Mouse (Mus musculus): ENCODE results near the gene Rgs14.
A peak's percentile ranks its signal among the peaks of the same experiment; 100 is the strongest.

The Rgs14 gene

DNA sequence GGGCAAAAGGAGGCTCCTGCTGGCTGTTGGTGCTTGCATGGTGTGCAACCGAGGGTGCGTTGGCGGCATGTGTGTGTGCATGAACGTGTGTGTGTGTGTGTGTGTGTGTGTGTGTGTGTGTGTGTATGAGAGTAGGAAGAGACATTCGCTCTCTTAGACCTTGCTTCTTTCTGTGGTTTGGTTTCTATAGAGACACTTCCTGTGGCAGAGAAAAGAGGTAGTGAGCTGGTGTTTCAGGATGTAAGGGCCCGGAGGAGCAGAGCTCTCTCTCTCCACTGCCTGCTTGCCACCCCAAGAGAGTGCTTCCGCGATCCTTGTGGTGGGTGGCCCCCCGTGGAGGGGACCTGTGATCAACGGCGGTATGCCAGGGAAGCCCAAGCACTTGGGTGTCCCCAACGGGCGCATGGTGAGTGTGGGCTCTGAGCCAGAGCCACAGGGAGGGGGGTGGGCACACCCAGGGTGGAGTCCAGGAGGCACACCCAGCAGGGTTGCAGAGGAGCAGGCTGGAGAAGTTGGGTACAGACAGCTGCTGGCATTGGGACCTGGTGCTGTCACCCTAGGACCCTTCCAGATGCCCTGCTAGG is at the start of gene Rgs14:
Gene Rgs14 (plus strand): TSS at position 202 of the 584 bp plus-strand sequence.
- DNase-seq, result peak; percentile 32

DNA sequence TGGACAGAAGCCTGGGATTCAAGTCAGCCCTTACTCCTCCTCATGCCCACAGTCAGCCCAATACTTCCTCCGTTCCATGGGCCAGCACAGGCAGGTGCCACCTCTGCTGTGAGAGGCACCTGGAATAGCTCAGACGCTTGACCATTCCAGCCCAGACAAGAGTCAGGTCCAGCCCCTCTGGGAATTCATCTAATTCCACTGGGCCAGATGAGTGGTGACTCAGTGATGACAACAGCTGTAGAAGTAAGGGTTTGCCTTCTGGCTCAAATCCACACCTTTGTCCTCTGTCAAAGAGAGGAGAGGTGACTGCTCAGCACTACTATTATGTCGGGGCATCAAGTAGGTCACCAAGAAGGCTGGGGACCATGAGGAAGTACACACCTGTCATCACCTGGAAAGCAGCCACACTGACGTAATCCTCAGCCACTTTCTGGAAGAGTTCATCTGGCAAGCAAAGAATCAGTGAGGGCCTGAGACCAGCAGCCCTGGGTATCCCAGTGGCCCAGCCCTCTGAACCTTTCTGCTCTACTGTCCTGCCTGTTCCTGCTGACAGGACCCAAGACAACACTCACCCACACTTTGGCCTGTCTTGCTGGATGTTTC is 49.5 kb upstream of the Rgs14 start, which contains the start of gene Prelid1:
Gene Prelid1 (plus strand): TSS at position 570 of the 603 bp plus-strand sequence.
- DNase-seq, result no peak

DNA sequence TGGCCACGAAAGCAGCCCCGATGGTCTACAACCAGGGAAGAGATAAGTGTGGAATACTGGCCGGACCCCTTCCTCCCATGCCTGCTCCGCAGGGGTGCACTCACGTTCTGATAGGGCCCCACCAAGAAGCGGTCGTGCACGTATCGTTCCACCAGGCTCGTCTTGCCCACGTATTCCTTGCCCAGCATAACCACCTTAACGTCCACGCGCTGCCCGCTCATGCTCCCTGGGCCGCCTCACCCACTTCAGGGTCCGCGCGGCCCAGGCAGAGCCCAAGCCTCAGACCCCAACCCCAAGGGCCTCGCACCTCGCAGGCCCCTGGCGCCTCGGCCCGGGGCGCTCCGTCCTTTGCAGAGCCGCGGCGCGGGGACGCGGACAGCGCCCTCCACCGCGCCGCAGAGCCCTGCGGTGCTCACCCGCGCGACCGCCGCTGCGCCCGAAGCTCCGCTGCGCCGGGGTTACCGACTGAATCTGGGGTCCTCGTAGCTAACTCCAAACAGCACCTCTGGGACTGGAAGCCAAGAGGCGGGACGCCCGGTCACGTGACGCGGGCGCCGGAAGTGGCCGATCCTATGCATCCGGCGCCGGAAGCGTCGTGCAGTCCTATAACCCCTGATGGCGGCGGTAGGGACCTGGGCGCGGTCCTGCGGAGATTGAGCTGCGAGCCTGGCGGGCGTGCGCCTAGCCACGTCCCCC is 48.0 kb upstream of the Rgs14 start, which contains the start of gene Rab24:
Gene Rab24 (minus strand): TSS at position 513 of the 696 bp plus-strand sequence.
- DNase-seq, result peak; percentile 87

DNA sequence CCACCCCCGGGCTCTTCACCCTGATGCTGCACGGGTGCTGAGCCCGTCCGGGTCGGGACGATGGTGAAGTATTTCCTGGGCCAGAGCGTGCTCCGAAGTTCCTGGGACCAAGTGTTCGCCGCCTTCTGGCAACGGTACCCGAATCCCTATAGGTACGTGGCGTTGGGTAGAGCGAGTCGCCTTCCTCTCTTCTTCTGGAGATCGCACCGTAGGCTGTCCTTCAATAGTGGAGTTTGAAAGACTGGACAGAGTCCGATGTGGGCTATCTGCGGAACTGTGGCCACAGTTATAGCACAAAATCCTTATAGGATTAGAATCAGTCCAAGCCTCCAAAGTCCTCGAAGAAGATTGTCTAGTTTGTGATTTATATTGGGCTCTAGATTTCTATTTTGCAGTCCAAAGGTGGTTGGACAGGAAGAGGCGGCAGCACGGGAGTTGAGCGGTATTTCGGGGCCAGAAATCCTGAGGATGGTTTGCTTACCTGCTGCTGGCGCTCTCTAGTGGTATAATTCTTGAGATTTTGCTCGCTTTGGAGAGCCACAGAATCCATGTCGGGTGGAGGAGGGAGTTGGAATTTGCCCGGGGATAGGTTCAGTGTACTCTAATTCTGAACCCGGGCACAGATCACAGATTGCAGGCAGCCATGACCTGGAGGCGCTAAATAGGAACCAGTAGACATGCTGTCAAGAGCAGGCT is 47.3 kb upstream of the Rgs14 start:
- peak; percentile 26 for DNase-seq

DNA sequence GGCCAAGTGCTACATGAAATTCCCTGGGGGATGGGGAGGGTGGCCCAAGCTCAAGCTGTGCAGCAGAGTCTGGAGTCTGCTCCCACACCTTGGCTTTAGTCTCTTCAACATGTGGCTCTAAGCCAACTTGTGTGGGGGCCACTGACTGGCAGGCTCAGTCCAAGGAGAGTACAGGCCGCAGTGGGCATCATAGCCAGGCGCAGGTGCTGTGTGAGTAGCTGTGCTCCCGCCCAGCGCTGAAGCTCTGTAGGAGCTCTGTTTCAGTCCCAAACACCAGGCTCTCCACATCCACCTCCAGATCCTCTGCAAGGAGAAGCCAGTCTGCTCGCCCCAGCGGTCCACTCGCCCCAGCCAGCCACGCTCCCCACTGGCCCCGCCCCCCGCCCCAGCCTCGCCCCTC is 43.9 kb upstream of the Rgs14 start:
- DNase-seq, result no peak

DNA sequence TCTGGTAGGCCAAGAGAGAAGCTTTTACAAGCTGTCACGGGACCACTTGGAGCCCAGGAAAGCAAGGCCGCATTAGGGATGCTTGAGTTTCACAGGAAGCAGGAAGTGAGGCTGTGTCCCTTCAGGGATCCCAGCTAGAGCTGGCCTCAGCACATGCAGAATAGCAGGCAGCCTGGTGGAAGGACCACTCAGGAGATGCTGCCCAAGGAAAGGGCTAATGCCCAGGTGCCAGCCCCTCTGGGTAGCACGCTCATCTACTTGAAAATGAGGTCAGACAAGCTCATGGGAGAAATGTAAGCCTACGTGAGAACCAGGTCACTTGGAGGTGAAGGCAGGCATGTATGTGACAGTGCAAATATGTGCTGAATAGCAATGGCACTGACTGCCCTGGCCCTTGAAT is 42.4 kb upstream of the Rgs14 start:
- DNase-seq, result no peak

DNA sequence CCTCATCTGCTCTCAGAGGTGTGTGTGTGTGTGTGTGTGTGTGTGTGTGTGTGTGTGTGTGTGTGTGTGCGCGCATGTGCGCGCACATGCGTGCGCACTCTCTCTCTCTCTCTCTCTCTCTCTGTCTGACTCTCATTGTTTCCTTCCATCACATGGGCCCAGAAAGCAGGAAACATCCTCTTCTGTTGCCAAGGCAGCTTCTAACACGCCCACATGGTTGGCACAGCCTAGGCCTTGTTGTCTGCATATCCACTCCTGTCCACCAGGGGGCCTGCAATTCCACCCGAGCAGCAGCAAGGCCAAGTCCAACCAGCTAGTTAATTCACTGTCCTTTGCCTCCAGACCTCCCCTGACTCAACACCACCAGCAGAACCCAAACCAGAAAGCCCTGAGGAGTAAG is 41.9 kb upstream of the Rgs14 start:
- peak; percentile 86 for DNase-seq

DNA sequence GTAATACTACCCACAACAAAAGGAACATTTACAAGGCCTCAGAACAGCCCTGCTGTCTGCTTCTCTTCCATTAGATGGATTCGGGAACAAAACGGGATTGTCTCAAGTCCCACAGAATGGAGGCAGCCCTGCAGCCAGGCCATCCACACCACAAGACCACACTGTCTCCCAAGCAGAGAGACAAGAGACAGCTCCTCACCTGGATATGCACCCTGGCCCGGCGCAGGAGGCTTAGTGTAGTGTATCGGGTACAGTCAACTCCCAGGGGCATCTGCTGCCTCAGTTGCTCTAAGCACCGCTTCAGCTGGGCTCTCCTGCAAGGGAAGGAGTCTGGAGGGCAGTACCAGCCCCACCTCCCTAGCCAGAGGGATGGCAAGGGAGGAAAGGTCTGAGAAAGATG is 41.4 kb upstream of the Rgs14 start:
- DNase-seq, result no peak

DNA sequence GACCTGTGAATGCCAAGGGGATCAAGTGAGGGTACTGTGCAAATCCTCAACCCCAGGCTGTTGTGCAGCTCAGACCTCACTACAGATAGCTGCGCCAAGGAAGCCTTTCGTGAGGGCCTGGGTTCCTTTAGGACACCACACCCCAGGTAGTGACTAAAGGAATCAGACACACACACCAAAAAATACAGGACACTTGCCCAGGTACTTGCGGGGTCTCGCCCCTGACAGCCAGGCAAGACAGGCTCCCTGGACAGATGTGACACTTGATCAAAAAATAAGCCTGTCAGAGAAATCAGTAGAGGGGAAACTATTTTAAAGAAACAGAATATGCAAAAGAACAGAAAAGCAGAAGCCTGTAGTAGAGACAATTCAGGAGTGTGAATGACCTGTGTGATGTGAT is 40.9 kb upstream of the Rgs14 start:
- DNase-seq, result no peak

DNA sequence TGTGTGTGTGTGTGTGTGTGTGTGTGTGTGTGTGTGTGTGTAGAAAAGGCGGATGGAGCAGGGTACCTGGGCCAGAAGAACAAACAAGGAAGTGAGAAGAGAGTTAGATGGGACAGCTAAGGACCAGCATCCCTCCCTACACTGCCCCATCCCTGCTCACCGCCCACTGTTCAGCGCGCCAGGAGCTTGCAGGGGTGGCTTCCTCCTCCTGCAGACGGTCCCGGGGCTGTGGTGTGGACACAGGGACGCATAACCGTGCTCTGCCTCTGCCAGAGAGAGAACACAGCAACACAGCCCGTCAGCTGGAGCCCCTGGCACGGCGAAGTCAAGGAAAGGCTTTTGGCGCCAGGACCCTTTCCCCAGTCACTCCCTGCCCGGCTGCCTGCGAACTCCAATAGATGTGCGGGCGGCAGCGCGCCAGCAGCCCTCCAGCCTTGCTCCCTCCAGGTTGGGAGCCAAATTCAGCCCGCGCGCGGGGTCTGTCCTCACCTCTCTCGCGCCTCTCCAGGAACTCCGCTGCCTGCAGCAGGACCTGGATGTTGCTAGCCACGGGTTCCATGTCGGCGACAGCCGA is 40.3 kb upstream of the Rgs14 start:
- DNase-seq, result no peak

DNA sequence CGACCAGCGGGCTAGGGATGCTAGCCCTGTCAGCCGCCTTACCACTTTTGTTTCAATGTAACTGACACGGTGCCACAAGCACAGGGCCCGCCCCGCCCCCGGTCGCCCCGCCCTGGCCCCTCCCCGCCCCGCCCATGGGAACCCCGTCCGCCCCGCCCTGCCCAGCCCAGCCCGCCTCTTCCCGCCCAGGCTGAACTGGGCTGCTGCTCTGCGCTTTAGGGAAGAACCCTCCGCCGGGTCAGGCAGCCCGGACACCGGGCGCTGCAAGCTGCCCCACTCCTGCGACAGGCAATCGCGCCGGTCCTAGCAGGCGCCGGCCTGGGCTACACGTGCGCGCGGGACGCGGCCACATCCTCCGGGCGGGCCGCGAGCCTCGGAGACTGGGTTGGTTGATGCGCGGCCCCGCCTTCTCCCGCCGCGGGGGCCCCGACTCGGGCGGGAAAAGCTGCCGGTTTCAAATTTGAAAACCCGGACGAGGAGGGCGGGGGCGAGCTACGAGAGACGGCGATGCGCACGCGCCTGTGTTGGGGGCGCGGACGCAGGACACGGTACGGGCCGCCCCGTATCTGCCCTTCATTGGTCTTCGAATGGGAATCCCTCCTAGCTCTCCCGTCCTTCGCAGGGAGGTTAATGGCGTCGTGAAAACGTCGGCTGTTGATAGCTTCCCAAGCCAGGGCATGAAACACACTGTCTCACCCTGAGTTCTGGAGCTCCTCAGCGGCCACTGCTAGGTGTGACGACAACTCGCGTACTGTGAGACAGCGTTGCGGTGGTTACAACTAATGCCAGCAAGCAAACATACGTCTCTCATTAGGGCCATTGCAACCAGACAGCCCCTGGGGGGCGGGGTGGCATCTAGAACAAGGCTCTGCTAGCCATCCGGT is 39.6 kb upstream of the Rgs14 start, which contains the start of gene Mxd3:
Gene Mxd3 (minus strand): TSS at position 141 of the 884 bp plus-strand sequence.
- peak; percentile 78 for DNase-seq

DNA sequence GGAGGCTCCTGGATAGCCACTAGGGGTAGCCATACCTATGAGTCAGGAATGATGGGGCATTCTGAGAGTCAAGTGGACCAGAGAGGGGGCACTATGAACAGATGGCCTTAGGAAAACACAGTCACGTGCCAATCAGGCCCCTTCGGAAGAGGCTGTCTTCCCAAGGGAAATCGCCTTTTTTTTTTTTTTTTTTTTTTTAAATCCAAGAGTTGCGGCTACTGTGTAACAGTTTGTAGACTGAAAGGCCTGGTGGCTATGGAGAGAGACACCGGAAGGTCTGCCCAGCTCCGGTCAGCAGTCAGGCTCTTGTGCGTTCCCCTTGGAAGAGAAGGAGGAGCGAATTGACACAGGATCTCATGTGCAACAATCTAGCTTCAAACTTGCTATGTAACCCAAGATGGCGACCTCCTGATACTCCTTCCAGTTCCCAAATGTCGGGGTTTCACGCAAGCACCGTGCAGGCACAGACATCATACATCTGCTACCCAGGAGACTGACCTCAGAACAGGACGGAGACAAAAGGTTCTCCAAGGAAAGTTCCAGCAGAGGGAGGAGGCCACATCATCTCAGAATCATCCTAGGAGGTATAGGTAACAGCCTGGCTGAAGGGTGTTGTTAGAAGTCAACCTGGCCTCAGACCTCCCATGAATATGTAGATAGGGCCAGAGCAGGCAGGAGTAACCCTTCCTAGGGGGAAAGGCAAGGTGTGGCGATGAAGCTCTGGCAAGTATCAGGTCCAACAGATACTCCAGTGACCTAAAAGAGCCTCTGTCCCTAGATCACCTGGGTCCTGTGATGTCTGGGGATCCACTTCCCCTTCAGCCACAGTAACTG is 38.7 kb upstream of the Rgs14 start:
- no peak for DNase-seq

DNA sequence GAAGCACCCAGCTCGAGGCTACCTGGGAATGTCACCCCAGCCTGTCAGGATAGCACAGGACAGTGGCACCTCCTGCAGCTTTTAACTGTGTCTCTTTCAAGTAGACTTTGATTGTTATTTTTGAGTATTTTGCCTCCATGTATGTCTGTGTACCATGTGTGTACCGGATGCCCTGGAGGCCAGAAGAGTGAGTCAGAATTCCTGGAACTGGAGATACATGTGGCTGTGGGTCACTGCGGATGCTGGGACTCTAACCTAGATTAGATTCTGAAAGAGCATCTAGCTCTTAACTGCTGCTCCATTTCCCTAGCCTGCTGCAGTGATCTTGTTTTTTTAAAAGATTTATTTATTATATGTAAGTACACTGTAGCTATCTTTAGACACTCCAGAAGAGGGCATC is 37.2 kb upstream of the Rgs14 start:
- DNase-seq, result no peak

DNA sequence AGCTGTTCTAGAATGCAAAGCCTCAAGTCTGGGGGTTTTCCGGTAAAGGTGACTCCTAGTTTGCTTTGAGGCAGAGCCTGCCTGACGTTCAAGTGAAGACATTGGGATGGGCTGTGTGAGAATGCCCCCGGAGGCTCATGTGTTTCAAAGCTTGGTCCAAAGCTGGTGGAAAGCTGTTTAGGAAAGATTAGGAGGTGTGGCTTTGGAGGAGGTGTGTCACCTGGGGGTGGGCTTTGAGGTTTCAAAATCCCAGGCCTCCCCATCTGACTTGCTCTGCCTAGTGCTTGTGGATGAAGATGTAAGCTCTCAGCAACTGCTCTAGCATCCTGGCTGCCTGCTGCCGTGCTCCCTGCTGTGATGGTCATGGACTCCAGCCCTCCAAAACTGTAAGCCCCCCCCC is 33.8 kb upstream of the Rgs14 start:
- DNase-seq, result no peak

DNA sequence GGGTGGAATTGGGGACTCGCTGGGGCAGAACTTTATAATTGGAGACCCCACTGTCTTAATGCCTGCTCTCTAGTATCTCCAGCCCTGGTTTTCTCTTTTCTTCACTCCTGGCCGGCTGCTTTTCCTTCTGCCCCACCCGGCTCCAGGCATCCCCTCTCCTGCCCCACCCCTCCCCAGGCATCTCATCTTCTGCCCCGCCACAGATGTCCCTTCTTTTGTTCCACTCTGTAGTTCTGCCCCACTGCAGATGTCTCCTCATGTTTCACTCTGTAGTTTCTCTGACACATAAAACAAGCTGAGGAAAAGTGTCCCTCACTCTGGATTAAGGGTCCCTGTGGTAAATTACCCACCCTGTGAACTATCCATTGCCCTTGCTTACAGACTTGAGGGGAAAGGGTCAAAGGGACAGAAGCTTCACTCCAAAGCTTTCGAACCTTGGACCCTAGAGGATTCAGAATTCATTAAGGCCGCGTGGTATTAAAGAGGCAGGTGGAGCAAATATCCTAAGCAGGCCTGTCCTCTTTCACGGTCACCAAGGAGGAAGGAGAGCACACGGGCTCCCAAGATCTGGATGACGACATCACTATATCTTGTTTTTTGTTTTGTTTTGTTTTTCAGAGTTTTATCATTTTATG is 32.1 kb upstream of the Rgs14 start:
- no peak for DNase-seq

DNA sequence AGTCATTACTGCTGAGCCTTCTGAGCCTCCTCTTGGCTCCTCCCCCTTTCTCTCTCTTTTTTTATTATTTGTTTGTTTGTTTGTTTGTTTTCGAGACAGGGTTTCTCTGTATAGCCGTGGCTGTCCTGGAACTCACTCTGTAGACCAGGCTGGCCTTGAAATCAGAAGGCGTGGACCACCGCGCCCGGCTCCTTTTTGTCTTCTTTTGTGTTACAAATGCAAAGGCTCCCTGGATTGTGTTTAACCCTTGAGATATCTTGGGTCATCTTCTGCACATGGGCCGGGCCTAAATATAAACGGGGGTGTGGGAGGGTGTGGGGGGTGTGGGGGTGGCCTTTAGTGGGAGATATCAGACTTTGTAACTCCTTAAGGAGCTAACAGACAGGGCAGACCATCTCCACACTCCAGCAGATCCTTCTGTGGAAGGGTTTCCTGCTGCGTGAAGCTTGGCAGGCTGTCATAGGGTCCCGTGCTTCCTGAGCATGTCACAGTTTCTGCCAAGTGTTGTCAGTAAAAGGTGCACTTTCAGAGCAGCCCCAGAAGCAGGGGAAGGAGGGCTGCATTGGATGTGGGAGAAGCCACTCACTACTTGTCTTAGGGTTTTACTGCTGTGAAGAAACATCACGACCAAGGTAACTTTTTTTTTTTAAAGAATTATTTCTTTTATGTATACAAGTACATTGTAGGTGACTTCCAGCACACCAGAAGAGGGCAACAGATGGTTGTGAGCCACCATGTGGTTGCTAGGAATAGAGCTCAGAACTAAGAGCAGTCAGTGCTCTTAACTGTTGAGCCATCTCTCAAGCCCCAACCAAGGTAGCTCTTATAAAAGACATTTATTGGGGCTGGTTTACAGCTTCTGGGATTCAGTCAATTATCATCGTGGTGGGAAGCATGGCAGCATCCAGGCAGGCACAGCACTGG is 31.1 kb upstream of the Rgs14 start:
- no peak for DNase-seq

DNA sequence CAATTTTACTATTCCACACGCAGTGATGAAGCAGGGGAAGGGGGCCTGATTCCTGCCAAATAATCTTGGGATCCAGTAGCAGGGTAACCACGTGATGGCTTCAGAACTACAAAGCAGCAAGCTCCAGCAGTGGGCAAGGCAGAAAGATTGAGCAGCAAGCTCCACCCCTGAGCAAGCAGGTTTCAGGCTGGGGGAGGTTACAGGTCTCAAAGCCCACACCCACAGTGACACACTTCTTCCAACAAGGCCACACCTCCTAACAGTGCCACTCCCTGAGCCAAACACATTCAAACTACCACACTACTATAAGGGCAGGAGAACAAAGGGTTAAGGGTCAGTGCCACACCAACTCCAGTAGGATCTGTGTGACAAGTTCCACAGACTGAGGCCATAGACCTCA is 30.3 kb upstream of the Rgs14 start:
- DNase-seq, result no peak

DNA sequence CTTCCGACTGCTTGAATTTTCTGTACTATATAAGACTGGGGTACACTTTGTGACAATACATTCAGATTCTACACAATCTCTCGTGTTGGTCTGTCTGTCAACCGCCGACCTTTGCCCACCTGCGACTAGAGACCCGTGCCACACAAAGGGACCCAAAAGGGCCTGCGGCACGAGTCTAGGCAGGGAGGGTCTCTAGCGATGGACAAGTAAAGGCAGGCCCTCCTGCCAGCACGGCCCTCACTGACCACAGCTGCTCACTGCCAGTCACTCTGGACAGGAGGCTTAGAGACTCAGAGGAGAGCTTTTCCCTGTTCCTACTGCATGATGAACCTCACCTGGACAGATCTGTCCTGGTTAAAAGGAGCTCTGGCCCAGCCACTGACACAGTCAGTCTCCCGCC is 27.1 kb upstream of the Rgs14 start:
- DNase-seq, result no peak

DNA sequence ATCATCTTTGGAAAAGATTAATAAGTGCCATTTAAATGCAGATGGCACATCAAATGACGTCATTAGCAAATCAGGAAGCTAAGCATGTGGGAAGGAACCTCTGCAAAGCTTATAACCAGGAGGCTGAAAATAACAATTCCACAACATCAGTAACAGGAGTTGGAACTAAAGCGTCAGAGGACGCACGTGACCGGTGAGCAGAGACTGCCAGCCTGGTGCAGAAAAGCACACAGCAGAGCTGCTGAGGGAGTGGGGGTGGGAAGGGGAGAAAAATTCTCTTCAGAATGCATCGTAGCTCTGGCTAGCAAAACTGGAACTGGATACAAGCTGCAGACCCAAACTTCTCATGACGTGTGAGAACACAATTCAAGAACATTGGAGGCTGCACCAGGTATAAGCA is 25.2 kb upstream of the Rgs14 start:
- no peak for DNase-seq

DNA sequence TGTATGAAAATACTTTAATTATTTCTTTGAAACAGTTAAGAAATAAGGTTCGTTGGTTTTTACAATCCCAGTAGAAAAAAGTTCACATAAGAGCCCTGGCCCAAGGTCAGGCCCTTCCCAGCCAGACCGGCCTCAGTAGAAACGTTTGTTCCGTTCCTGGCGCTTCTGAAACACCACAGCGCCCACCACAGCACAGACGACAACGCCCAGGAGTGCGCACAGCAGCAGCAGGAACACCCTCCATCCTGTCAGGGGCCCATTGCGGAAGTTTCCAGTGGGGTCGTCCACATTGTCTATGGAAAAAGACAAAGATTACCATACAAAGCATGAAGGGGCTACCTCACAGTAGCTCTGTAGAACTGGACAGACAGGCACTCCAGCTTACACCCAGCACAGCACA is 22.8 kb upstream of the Rgs14 start:
- DNase-seq, result no peak
